Mouse (Mus musculus): Measurements from ENCODE around the gene Zfp27. TPM values are rescaled to one million over a fixed set of nuclear protein-coding genes. Genes with fewer than 3 reads are reported as not detected.

The Zfp27 gene
- 8.4 and 10.2 TPM in 2 replicates for polyA plus RNA-seq (2015; fragmentation: Nextera tagmentation; extraction: Ambion mirVana)

- Histone ChIP-seq H3K4me2 (ENCODE audit: low read depth, low read length) (peak within 1 kb of the TSS; percentile 70), H3K27ac (ENCODE audit: low read length) (peak within 1 kb of the TSS; percentile 94), H3K9me3 (replicated peaks; ENCODE audit: control insufficient read depth, low read length) (no peaks in the 10 kb centered on the region), H3K36me3 (ENCODE audit: control insufficient read depth, insufficient read depth, low read length) (no peaks in the 10 kb centered on the region), H3K9ac (ENCODE audit: low read length) (peak within 1 kb of the TSS; percentile 69), H3K4me1 (ENCODE audit: control insufficient read depth, insufficient read depth, low read length) (no peaks in the 10 kb centered on the region), H3K27me3 (ENCODE audit: control insufficient read depth, insufficient read depth, low read length) (no peaks in the 10 kb centered on the region), H3K4me3 (replicated peaks; ENCODE audit: low read length) (peak within 1 kb of the TSS; percentile 77)
- peak; percentile 88 for ATAC-seq (ENCODE audit: insufficient read depth, low FRiP score)
- WGBS, result under 1% methylated on average over 22 of the region's 22 CpGs
Observed at GRCm38 (mm10) chr7:29905966-29906681, at the start of gene Zfp27. Gene Zfp27, minus strand, starts transcription at chr7:29906572.

GRCm38 (mm10) chr7:29954731-29955130 lies 48.4 kb upstream of the Zfp27 start:
- H3K27ac ChIP-seq (ENCODE audit: low read length), result no peak overlapping the region
- H3K27me3 ChIP-seq (ENCODE audit: control insufficient read depth, insufficient read depth, low read length), result no peaks in the 10 kb centered on the region
- WGBS, result 20% methylated on average over 4 of the region's 4 CpGs
- no peaks in the 10 kb centered on the region for H3K36me3 ChIP-seq (ENCODE audit: control insufficient read depth, insufficient read depth, low read length)
- ATAC-seq (ENCODE audit: insufficient read depth, low FRiP score), result no peak
- peak overlapping the region; percentile 78 for H3K4me3 ChIP-seq (replicated peaks; ENCODE audit: low read length)
- peak overlapping the region; percentile 69 for H3K4me2 ChIP-seq (ENCODE audit: low read depth, low read length)
- no peaks in the 10 kb centered on the region for H3K9me3 ChIP-seq (replicated peaks; ENCODE audit: control insufficient read depth, low read length)
- no peak overlapping the region for H3K9ac ChIP-seq (ENCODE audit: low read length)
- H3K4me1 ChIP-seq (ENCODE audit: control insufficient read depth, insufficient read depth, low read length), result peaks cover 4% of the 10 kb centered on the region; the same call in 1 of the 2 replicates

GRCm38 (mm10) chr7:29953513-29954401 lies 47.4 kb upstream of the Zfp27 start, which contains the start of gene Zfp74:
Gene Zfp74, minus strand, starts transcription at chr7:29954089.
- Histone ChIP-seq H3K9ac (ENCODE audit: low read length) (peak within 1 kb of the TSS; percentile 92), H3K4me1 (ENCODE audit: control insufficient read depth, insufficient read depth, low read length) (peaks cover 4% of the 10 kb centered on the region; the same call in 1 of the 2 replicates), H3K27me3 (ENCODE audit: control insufficient read depth, insufficient read depth, low read length) (no peaks in the 10 kb centered on the region), H3K4me2 (ENCODE audit: low read depth, low read length) (peak within 1 kb of the TSS; percentile 69), H3K36me3 (ENCODE audit: control insufficient read depth, insufficient read depth, low read length) (no peaks in the 10 kb centered on the region), H3K27ac (ENCODE audit: low read length) (peak within 1 kb of the TSS; percentile 94), H3K4me3 (replicated peaks; ENCODE audit: low read length) (peak within 1 kb of the TSS; percentile 78), H3K9me3 (replicated peaks; ENCODE audit: control insufficient read depth, low read length) (no peaks in the 10 kb centered on the region)
- WGBS, result under 1% methylated on average over 52 of the region's 52 CpGs
- peak; percentile 90 for ATAC-seq (ENCODE audit: insufficient read depth, low FRiP score)

GRCm38 (mm10) chr7:29953086-29953485 lies 46.7 kb upstream of the Zfp27 start:
- H3K4me1 ChIP-seq (ENCODE audit: control insufficient read depth, insufficient read depth, low read length), result peaks cover 4% of the 10 kb centered on the region; the same call in 1 of the 2 replicates
- no peaks in the 10 kb centered on the region for H3K9me3 ChIP-seq (replicated peaks; ENCODE audit: control insufficient read depth, low read length)
- H3K27me3 ChIP-seq (ENCODE audit: control insufficient read depth, insufficient read depth, low read length), result no peaks in the 10 kb centered on the region
- WGBS, result 31% methylated on average over 10 of the region's 10 CpGs
- H3K4me2 ChIP-seq (ENCODE audit: low read depth, low read length), result peak overlapping the region; percentile 69
- H3K9ac ChIP-seq (ENCODE audit: low read length), result peak overlapping the region; percentile 92
- no peak overlapping the region for H3K27ac ChIP-seq (ENCODE audit: low read length)
- H3K4me3 ChIP-seq (replicated peaks; ENCODE audit: low read length), result peak overlapping the region; percentile 78
- ATAC-seq (ENCODE audit: insufficient read depth, low FRiP score), result no peak
- H3K36me3 ChIP-seq (ENCODE audit: control insufficient read depth, insufficient read depth, low read length), result no peaks in the 10 kb centered on the region

GRCm38 (mm10) chr7:29944201-29944600 lies 37.8 kb upstream of the Zfp27 start:
- no peaks in the 10 kb centered on the region for H3K9me3 ChIP-seq (replicated peaks; ENCODE audit: control insufficient read depth, low read length)
- no peak for ATAC-seq (ENCODE audit: insufficient read depth, low FRiP score)
- H3K4me3 ChIP-seq (replicated peaks; ENCODE audit: low read length), result no peak overlapping the region
- H3K36me3 ChIP-seq (ENCODE audit: control insufficient read depth, insufficient read depth, low read length), result 0 out of 2 replicates have a peak, but pooled peaks cover 4% of the 10 kb centered on the region
- no peaks in the 10 kb centered on the region for H3K4me1 ChIP-seq (ENCODE audit: control insufficient read depth, insufficient read depth, low read length)
- 83% methylated on average over 2 of the region's 2 CpGs for WGBS
- H3K27ac ChIP-seq (ENCODE audit: low read length), result no peak overlapping the region
- H3K9ac ChIP-seq (ENCODE audit: low read length), result no peak overlapping the region
- no peaks in the 10 kb centered on the region for H3K27me3 ChIP-seq (ENCODE audit: control insufficient read depth, insufficient read depth, low read length)
- H3K4me2 ChIP-seq (ENCODE audit: low read depth, low read length), result no peak overlapping the region

- Histone ChIP-seq H3K27me3 (ENCODE audit: control insufficient read depth, insufficient read depth, low read length) (no peaks in the 10 kb centered on the region), H3K4me1 (ENCODE audit: control insufficient read depth, insufficient read depth, low read length) (no peaks in the 10 kb centered on the region), H3K4me2 (ENCODE audit: low read depth, low read length) (no peak overlapping the region), H3K4me3 (replicated peaks; ENCODE audit: low read length) (no peak overlapping the region), H3K9ac (ENCODE audit: low read length) (no peak overlapping the region), H3K9me3 (replicated peaks; ENCODE audit: control insufficient read depth, low read length) (no peaks in the 10 kb centered on the region), H3K36me3 (ENCODE audit: control insufficient read depth, insufficient read depth, low read length) (0 out of 2 replicates have a peak, but pooled peaks cover 4% of the 10 kb centered on the region), H3K27ac (ENCODE audit: low read length) (no peak overlapping the region)
- no peak for ATAC-seq (ENCODE audit: insufficient read depth, low FRiP score)
- 70% methylated on average over 2 of the region's 2 CpGs for WGBS
Observed at GRCm38 (mm10) chr7:29943720-29944119, 37.3 kb upstream of the Zfp27 start.

- no peak for ATAC-seq (ENCODE audit: insufficient read depth, low FRiP score)
- Histone ChIP-seq H3K4me3 (replicated peaks; ENCODE audit: low read length) (no peak overlapping the region), H3K4me1 (ENCODE audit: control insufficient read depth, insufficient read depth, low read length) (no peaks in the 10 kb centered on the region), H3K4me2 (ENCODE audit: low read depth, low read length) (no peak overlapping the region), H3K36me3 (ENCODE audit: control insufficient read depth, insufficient read depth, low read length) (0 out of 2 replicates have a peak, but pooled peaks cover 4% of the 10 kb centered on the region), H3K9me3 (replicated peaks; ENCODE audit: control insufficient read depth, low read length) (no peaks in the 10 kb centered on the region), H3K27ac (ENCODE audit: low read length) (no peak overlapping the region), H3K9ac (ENCODE audit: low read length) (no peak overlapping the region), H3K27me3 (ENCODE audit: control insufficient read depth, insufficient read depth, low read length) (no peaks in the 10 kb centered on the region)
- WGBS, result 34% methylated on average over 2 of the region's 2 CpGs
Observed at GRCm38 (mm10) chr7:29942740-29943139, 36.4 kb upstream of the Zfp27 start.

- Histone ChIP-seq H3K27me3 (ENCODE audit: control insufficient read depth, insufficient read depth, low read length) (no peaks in the 10 kb centered on the region), H3K4me2 (ENCODE audit: low read depth, low read length) (no peak overlapping the region), H3K9me3 (replicated peaks; ENCODE audit: control insufficient read depth, low read length) (no peaks in the 10 kb centered on the region), H3K4me3 (replicated peaks; ENCODE audit: low read length) (no peak overlapping the region), H3K4me1 (ENCODE audit: control insufficient read depth, insufficient read depth, low read length) (no peaks in the 10 kb centered on the region), H3K9ac (ENCODE audit: low read length) (no peak overlapping the region), H3K36me3 (ENCODE audit: control insufficient read depth, insufficient read depth, low read length) (0 out of 2 replicates have a peak, but pooled peaks cover 6% of the 10 kb centered on the region), H3K27ac (ENCODE audit: low read length) (no peak overlapping the region)
- no peak for ATAC-seq (ENCODE audit: insufficient read depth, low FRiP score)
- 87% methylated on average over 11 of the region's 11 CpGs for whole genome bisulfite sequencing
Observed at GRCm38 (mm10) chr7:29941027-29941426, 34.7 kb upstream of the Zfp27 start.

- Histone ChIP-seq H3K4me3 (replicated peaks; ENCODE audit: low read length) (no peak overlapping the region), H3K27me3 (ENCODE audit: control insufficient read depth, insufficient read depth, low read length) (no peaks in the 10 kb centered on the region), H3K9ac (ENCODE audit: low read length) (no peak overlapping the region), H3K4me2 (ENCODE audit: low read depth, low read length) (no peak overlapping the region), H3K27ac (ENCODE audit: low read length) (no peak overlapping the region), H3K4me1 (ENCODE audit: control insufficient read depth, insufficient read depth, low read length) (no peaks in the 10 kb centered on the region), H3K9me3 (replicated peaks; ENCODE audit: control insufficient read depth, low read length) (no peaks in the 10 kb centered on the region), H3K36me3 (ENCODE audit: control insufficient read depth, insufficient read depth, low read length) (peaks cover 10% of the 10 kb centered on the region; the same call in 1 of the 2 replicates)
- whole genome bisulfite sequencing, result 91% methylated on average over 6 of the region's 6 CpGs
- no peak for ATAC-seq (ENCODE audit: insufficient read depth, low FRiP score)
Observed at GRCm38 (mm10) chr7:29938856-29939255, 32.5 kb upstream of the Zfp27 start.

Measured in stomach, embryonic 16.5 days (tissue).